Mouse (Mus musculus) ES-Bruce4 (cell line): ENCODE measurements around the gene Dpp4.

ENCODE experiments used
- CTCF ChIP-seq: IDR thresholded peaks from one replicate; pipeline ENCODE4 v1.8.1; 2011; ENCODE audit warnings: low read depth, low read length
- POLR2A ChIP-seq: IDR thresholded peaks from one replicate; pipeline ENCODE4 v1.8.1; 2011; ENCODE audit warnings: low read length; ENCODE audit not compliant: insufficient read depth

DNA sequence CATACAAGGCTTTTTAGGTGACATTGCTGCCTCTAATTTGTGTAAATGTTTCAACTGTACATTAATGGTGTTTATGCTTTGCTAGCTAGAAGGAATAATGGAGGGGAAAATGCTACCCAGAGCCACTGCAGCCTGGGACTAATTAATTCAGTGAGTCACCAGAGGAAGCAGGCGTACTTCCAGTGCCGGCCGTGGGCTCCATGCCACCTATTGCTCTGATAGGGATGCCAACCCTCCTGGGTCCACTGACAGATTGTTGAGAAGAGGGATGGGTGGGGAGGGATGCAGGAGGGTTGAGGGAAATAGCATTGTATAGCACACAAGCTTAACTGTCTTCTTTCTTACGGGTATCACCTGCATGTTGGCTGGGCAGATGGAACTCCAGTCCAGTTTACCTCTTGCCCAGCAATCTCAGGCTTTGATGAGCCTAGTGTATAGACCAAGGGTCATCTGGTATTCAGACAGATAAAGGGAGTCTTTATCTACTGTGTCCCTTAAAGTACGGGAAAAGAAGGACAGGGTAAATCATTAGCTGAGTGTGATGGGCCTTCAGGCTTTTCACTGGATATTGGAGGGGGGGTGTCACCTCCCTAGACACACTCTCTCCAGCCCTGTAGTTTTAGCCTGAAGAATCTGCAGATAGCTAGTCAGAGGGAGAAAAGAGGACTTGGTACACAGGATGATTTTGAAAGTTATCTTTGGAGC is 43.5 kb downstream of the Dpp4 start:
- TF ChIP-seq POLR2A, result no peak
- TF ChIP-seq CTCF, result no peak
